Mouse (Mus musculus): ENCODE data around the gene Ksr2. TPM values are rescaled to one million over a fixed set of nuclear protein-coding genes. Genes with fewer than 3 reads are reported as not detected.
A peak's percentile ranks its signal among the peaks of the same experiment; 100 is the strongest.

The Ksr2 gene
- total RNA-seq, 2 experiments from 2014 or later: 0.16 to 0.27 TPM

- no peak for DNase-seq
These were observed 68.2 kb downstream of the Ksr2 start for GRCm38 (mm10) chr5:117482013-117482412.

- no peak for DNase-seq
These were observed 71.6 kb downstream of the Ksr2 start for GRCm38 (mm10) chr5:117485411-117485810.

- no peak for DNase-seq
These were observed 72.3 kb downstream of the Ksr2 start for GRCm38 (mm10) chr5:117486092-117486491.

GRCm38 (mm10) chr5:117488155-117488554, 74.4 kb downstream of the Ksr2 start:
- no peak for DNase-seq

- DNase-seq: no peak
These were observed 75.0 kb downstream of the Ksr2 start for GRCm38 (mm10) chr5:117488670-117489325.

GRCm38 (mm10) chr5:117492933-117493863, 79.4 kb downstream of the Ksr2 start:
- no peak for DNase-seq

- DNase-seq: peak; percentile 52
These were observed 80.1 kb downstream of the Ksr2 start for GRCm38 (mm10) chr5:117493947-117494346.

- DNase-seq: no peak
These were observed 83.3 kb downstream of the Ksr2 start for GRCm38 (mm10) chr5:117497084-117497483.

GRCm38 (mm10) chr5:117502611-117503010, 88.8 kb downstream of the Ksr2 start:
- DNase-seq: no peak

GRCm38 (mm10) chr5:117504431-117504830, 90.6 kb downstream of the Ksr2 start:
- DNase-seq: no peak

GRCm38 (mm10) chr5:117505204-117505603, 91.4 kb downstream of the Ksr2 start:
- DNase-seq: peak; percentile 66

- no peak for DNase-seq
These were observed 92.0 kb downstream of the Ksr2 start for GRCm38 (mm10) chr5:117505769-117506168.

- peak; percentile 71 for DNase-seq
These were observed 92.6 kb downstream of the Ksr2 start for GRCm38 (mm10) chr5:117506406-117506805.

GRCm38 (mm10) chr5:117509511-117510375, 95.9 kb downstream of the Ksr2 start:
- peak; percentile 37 for DNase-seq

- DNase-seq: no peak
These were observed 97.1 kb downstream of the Ksr2 start for GRCm38 (mm10) chr5:117510864-117511263.

GRCm38 (mm10) chr5:117515396-117515795, 101.6 kb downstream of the Ksr2 start:
- no peak for DNase-seq

GRCm38 (mm10) chr5:117515861-117516260, 102.1 kb downstream of the Ksr2 start:
- no peak for DNase-seq

GRCm38 (mm10) chr5:117516597-117516996, 102.8 kb downstream of the Ksr2 start:
- DNase-seq: peak; percentile 71

- DNase-seq: no peak
These were observed 106.2 kb downstream of the Ksr2 start for GRCm38 (mm10) chr5:117519858-117520495.

- DNase-seq: no peak
These were observed 107.4 kb downstream of the Ksr2 start for GRCm38 (mm10) chr5:117521156-117521555.

- no peak for DNase-seq
These were observed 107.9 kb downstream of the Ksr2 start for GRCm38 (mm10) chr5:117521701-117522100.

GRCm38 (mm10) chr5:117522471-117522870, 108.7 kb downstream of the Ksr2 start:
- DNase-seq: no peak

All from gastrocnemius, postnatal 10 days (tissue).